15 mouse cellular contexts compared by ENCODE assay signal in the genomic region with DNA sequence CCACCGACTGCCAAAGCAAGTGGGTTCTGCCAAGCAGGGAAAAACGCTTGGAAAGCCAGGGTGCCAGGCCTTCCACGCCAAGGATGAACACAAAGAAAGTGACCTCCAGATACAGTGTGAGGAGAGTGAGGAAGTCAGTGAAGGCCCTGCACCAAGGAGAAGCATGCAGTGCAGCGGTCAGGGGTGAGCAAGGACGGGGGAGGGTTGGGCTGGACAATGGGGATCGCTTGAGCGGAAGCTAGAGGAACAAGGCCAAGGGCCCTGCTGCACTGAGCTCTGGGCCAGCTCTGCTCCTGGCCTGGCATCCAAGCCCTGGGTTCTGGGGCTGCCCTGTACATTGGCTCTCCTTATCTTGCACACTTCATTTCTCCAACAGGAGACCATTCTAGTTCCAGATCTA. TPM values are rescaled to one million over a fixed set of nuclear protein-coding genes. Genes with fewer than 3 reads are reported as not detected.
A peak's percentile ranks its signal among the peaks of the same experiment; 100 is the strongest.
DNase-seq lines count a peak whose midpoint lies in the region; ATAC-seq and TF ChIP-seq lines count a peak whose summit lies in the region.
"Had no signal": no experiment of that assay in that cellular context is flagged by ENCODE, and none has a peak within 500 bp of the region (broad histone marks: within the 10 kb centered on the region; RNA-seq: fewer than 3 reads in every experiment).

No protein-coding gene starts in this region.

- no peak overlapping the region for H3K27ac ChIP-seq in kidney, postnatal 0 days
- H3K27ac ChIP-seq in kidney, adult 2 months (ENCODE audit: insufficient read depth, low read depth, low read length) = no peak overlapping the region
- H3K27ac ChIP-seq: embryonic facial prominence, embryonic 13.5 days; forebrain, embryonic 13.5 days; heart, embryonic 15.5 days had no signal

- no peak for ATAC-seq in kidney, postnatal 0 days (replicated peaks; ENCODE audit: low FRiP score, low read depth)
- ATAC-seq: forebrain, embryonic 13.5 days; lung, postnatal 0 days had no signal

- H3K4me3 ChIP-seq in kidney, postnatal 0 days (replicated peaks; ENCODE audit: low read depth, low read length) = no peak overlapping the region
- no peak overlapping the region for H3K4me3 ChIP-seq in kidney, adult 2 months (ENCODE audit: insufficient read depth, low read depth, low read length)
- H3K4me3 ChIP-seq: embryonic facial prominence, embryonic 13.5 days; forebrain, embryonic 13.5 days; heart, embryonic 15.5 days had no signal

- no peak for TF ChIP-seq POLR2A in kidney, adult 2 months (IDR thresholded peaks at IDR 0.05; ENCODE audit: low read depth, low read length)

- H3K9me3 ChIP-seq in kidney, postnatal 0 days (replicated peaks; ENCODE audit: low read length) = no peaks in the 10 kb centered on the region
- H3K9me3 ChIP-seq: embryonic facial prominence, embryonic 13.5 days; forebrain, embryonic 13.5 days; heart, embryonic 15.5 days had no signal

- no peak for TF ChIP-seq CTCF in kidney, postnatal 0 days (IDR thresholded peaks at IDR 0.05; ENCODE audit: low read depth)
- TF ChIP-seq CTCF in kidney, adult 2 months (conservative IDR thresholded peaks at IDR 0.05; ENCODE audit: insufficient read depth, insufficient read length, low read depth, low read length) = no peak

- H3K9ac ChIP-seq in kidney, postnatal 0 days (ENCODE audit: low read depth, low read length) = 0 out of 2 replicates have a peak overlapping the region, but pooled peaks have one; percentile 8
- H3K9ac ChIP-seq: embryonic facial prominence, embryonic 13.5 days; forebrain, embryonic 13.5 days; heart, embryonic 15.5 days had no signal

- peak; percentile 83 for DNase-seq in adrenal gland, adult 2 months
- DNase-seq in adrenal gland, postnatal 4 days (ENCODE audit: low spot score in 2 of 2) = no peak
- DNase-seq in kidney, postnatal 0 days (ENCODE audit: low spot score) = no peak
- no peak for DNase-seq in kidney, adult 2 months
- peak; percentile 76 to 78 for DNase-seq in adrenal gland, postnatal 36 days
- DNase-seq in cerebellum, postnatal 25 days = peak; percentile 63 to 69
- DNase-seq in thymus, postnatal 14 days = no peak
- no peak for DNase-seq in layer of hippocampus, postnatal 25 days (ENCODE audit: extremely low spot score in 1 of 2, low spot score in 1 of 2)
- DNase-seq: gastrocnemius, postnatal 25 days; kidney, postnatal 36 days had no signal

- no peaks in the 10 kb centered on the region for H3K27me3 ChIP-seq in kidney, postnatal 0 days (ENCODE audit: insufficient read depth, low read length)
- H3K27me3 ChIP-seq in kidney, adult 2 months (replicated peaks; ENCODE audit: control insufficient read depth, insufficient read depth, low read length) = no peaks in the 10 kb centered on the region
- H3K27me3 ChIP-seq: embryonic facial prominence, embryonic 13.5 days; forebrain, embryonic 13.5 days; heart, embryonic 15.5 days had no signal

- no peak overlapping the region for H3K4me2 ChIP-seq in kidney, postnatal 0 days (ENCODE audit: low read length)
- H3K4me2 ChIP-seq: embryonic facial prominence, embryonic 13.5 days; forebrain, embryonic 13.5 days; heart, embryonic 15.5 days; midbrain, embryonic 11.5 days had no signal

- no peaks in the 10 kb centered on the region for H3K4me1 ChIP-seq in kidney, postnatal 0 days (replicated peaks; ENCODE audit: insufficient read depth, low read length)
- H3K4me1 ChIP-seq in kidney, adult 2 months (ENCODE audit: control insufficient read depth, insufficient read depth, low read length) = no peaks in the 10 kb centered on the region

- 0 out of 2 replicates have a peak, but pooled peaks cover 19% of the 10 kb centered on the region for H3K36me3 ChIP-seq in kidney, postnatal 0 days (ENCODE audit: insufficient read depth, low read length)
- no peaks in the 10 kb centered on the region for H3K36me3 ChIP-seq in kidney, adult 2 months (ENCODE audit: control insufficient read depth, insufficient read depth, low read length)

- 80% methylated on average over 7 of the region's 7 CpGs for WGBS in kidney, postnatal 0 days
- WGBS in kidney, adult 2 months = 69% methylated on average over 7 of the region's 7 CpGs

RNA-seq across cellular contexts. Expression of a gene that starts 22.7 kb away (rescaled TPM):
- total RNA-seq in adrenal gland, adult 2 months (2021) = 10 to 100 TPM; 82.2 to 88.8 TPM
- polyA plus RNA-seq in adrenal gland, adult 2 months (2012; rRNA removed) = 59.0 and 63.6 TPM in 2 replicates
- 10 to 100 TPM; 73.4 to 75.0 TPM for total RNA-seq in adrenal gland, postnatal 4 days (2021)
- 17.5 and 20.3 TPM in 2 replicates for polyA plus RNA-seq in kidney, postnatal 0 days (2015; fragmentation: Nextera tagmentation; extraction: Ambion mirVana)
- 19.1 and 20.6 TPM in 2 replicates for polyA plus RNA-seq in kidney, adult 2 months (2012; rRNA removed)
- 10 to 100 TPM; 66.4 to 76.0 TPM for total RNA-seq in adrenal gland, postnatal 36 days (2021)
- total RNA-seq in layer of hippocampus, postnatal 25 days (2021) = 10 to 100 TPM; 33.1 to 38.0 TPM

RNA-seq across cellular contexts. Expression of a gene that starts 37.8 kb away (rescaled TPM):
- 100 to 1,000 TPM; 580 to 729 TPM for total RNA-seq in adrenal gland, adult 2 months (2021)
- polyA plus RNA-seq in adrenal gland, adult 2 months (2012; rRNA removed) = 256 and 331 TPM in 2 replicates
- total RNA-seq in adrenal gland, postnatal 4 days (2021) = 100 to 1,000 TPM in 1 of 2 experiments, 10 to 100 TPM in 1; 33.8 to 163 TPM
- 1,362 and 1,474 TPM in 2 replicates for polyA plus RNA-seq in kidney, postnatal 0 days (2015; fragmentation: Nextera tagmentation; extraction: Ambion mirVana)
- 28,844 and 31,623 TPM in 2 replicates for polyA plus RNA-seq in kidney, adult 2 months (2012; rRNA removed)
- total RNA-seq in adrenal gland, postnatal 36 days (2021) = 100 to 1,000 TPM; 262 to 383 TPM
- total RNA-seq in layer of hippocampus, postnatal 25 days (2021) = 1 to 10 TPM; 4.6 to 5.6 TPM

Comparison
In these comparisons a context has a peak if more than half of its experiments do, and no peak if none do; other contexts are left out.
1. DNase-seq: peak in adrenal gland, adult 2 months (single experiment), adrenal gland, postnatal 36 days (2 of 2) and cerebellum, postnatal 25 days (2 of 2); none in adrenal gland, postnatal 4 days (0 of 2), kidney, postnatal 0 days (single experiment), kidney, adult 2 months (single experiment), thymus, postnatal 14 days (single experiment) and layer of hippocampus, postnatal 25 days (0 of 2).
2. RNA of a gene that starts 37.8 kb away (total RNA-seq): 580 to 729 TPM in adrenal gland, adult 2 months, 262 to 383 TPM in adrenal gland, postnatal 36 days and 33.8 to 163 TPM in adrenal gland, postnatal 4 days; 4.6 to 5.6 TPM in layer of hippocampus, postnatal 25 days; every median in the first group is over 4 times any median in the second.